Mouse (Mus musculus): ENCODE data around the gene Nol6.
A peak's percentile ranks its signal among the peaks of the same experiment; 100 is the strongest.

Gene Nol6

DNA sequence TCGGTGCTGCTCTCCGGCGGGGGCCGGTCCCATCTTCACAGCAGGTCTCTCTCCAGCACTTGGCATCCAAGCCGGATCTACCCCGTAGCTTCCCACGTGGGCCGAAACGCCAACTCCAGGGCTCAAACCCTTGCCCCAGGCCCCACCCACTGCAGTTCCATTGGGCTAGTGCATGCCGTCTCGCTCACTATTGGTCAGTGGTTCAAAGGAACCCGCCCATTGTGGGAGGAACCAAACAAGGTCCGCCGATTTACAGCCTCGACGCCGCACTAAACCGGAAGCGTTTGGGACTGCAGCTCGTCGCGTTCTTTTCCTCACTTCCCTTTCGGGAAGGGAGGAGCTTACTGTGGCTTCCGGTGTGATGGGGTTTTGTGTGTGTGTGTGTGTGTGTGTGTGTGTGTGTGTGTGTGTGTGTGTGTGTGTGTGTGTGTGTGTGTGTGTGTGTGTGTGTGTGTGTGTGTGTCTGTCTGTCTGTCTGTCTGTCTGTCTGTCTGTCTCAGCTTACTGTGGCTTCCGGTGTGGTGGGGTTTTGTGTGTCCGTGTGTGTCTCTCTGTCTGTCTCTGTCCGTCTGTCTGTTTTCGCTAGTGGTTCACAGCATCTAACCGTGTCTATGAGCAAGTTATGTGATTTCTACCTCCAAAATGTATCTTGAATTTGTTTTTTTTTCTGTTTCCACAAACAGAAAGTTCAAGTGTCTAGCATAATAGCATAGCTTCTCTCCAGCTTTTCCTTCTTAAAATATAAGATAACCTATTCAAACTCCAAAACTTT, at the start of gene Nol6:
TSS of gene Nol6 (minus strand) at position 276 of the 772 bp plus-strand sequence.
- peak; percentile 99 for DNase-seq

DNA sequence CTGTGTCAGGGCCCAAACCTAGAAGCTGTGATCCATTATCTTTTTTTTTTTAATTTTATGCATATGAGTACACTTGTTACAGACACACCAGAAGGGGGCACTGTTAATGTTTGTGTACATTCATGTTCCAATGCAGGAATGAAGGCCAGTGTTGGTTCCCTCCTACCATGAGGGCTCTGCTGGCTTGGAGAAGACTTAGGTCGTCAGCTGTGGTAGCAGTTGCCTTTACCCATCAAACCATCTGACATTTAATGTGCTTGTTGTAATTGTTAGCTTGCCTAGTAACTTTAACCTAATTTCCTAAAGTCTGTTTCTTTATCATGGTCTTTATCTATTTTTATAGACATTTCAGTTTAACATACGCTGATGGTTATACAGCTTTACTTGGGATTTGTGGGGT, 46.7 kb upstream of the Nol6 start:
- no peak for DNase-seq

DNA sequence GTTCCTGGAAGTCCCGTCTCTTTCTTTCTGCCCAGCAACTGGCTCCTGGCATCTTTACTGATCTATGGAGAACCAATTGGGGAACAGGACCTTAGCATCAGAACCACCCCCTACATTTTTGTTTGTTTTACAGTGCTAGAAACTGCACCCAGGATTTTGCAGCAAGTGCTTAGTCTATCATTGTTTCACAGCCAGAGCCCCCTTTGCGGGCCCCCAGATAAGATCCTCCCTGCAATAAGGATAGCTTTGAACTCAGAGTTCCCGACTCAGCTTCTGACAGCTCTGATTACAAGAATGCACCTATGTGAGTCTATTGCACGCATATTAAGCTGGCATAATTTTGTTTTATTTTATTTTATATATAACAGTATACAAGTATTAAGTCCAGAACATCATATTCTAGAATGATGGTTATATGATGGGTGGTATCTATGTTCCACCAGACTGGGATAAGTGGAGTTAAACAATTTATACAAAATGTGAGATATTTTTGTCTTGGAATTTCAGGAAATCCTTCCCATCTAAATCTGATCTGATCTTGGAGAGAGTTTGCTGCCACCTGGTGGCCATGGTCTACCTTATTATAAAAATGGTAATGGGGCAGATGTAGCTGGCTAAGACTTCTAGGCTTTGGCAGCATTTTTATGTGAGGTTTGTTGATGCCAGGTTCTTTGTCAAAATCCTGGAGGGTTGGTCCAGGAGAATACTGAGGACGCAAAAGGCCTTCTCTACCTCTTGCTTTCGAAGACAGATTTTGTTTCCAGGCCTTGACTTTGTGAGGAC, 41.6 kb upstream of the Nol6 start:
- peak; percentile 78 for DNase-seq

DNA sequence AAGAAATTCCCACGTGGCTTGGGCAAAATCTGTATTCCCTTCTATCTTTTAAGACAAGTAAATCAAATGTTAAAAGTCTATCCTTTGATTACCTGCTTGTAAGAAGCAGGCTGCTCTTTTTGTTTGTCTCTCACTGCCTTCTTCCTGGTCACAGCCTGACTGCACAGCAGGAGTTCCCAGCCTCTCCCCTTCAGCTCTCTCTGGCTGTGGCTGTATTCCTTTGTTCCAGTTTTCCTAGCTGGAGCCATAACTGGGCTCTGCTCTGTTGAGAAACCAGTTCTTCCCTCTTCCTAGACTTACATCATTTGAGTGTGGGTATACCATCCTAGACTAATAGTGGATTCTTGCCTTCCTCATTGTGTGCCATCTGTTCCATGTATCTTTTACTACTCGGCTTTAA, 40.7 kb upstream of the Nol6 start:
- no peak for DNase-seq

DNA sequence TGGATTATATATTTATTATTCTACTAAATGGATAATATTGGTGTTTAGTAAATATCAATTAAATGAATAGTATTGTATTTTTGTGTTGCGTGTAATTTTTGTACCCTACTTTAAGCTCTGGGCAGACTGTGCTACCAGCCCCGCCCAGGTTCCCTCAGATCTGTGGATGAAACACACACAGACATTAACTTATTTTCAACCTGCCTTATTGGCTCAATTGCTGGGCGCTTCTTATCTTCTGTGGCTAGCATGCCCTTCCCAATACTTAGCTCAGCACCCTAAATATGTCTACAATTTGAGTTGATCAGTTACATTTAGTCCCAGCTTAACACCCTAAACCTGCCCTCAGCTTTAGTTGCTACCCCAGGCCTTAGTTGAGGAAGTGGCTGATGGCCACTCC, 37.0 kb upstream of the Nol6 start:
- DNase-seq: no peak

DNA sequence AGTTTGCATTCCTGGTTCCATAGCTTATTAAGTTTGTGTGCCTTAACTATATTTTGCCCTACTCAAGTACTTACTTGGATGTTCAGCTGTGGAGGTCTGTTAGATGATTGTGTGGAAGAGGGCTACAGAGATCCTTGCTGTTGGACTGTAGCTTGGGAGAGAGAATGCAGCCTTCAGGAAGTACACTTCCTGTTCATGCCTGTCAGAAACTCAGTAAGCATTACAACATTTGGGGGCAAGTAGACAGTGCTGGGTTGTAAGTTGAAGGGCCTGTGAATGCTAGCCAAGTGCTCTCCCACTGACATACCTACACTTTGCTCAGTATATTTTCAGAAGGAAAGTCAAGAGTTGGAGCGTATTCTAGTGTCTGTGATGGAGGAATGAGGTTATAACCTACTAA, 34.0 kb upstream of the Nol6 start:
- DNase-seq: no peak

DNA sequence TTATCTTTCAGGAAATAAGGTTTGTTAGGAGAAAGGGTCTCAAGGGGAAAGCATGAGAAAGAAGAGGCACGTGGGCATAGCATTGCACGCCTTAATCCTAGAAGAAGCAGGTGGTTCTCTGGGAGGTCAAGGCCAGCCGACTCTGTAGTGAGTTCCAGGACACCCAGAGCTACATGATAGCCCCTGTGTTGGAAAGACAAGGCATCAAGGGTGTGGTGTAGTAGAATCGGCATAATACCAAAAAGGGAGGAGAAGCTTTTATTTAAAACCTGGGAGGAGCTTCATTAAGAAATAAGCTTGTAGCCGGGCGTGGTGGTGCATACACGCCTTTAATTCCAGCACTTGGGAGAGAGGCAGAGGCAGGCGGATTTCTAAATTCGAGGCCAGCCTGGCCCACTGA, 32.7 kb upstream of the Nol6 start:
- DNase-seq: no peak

DNA sequence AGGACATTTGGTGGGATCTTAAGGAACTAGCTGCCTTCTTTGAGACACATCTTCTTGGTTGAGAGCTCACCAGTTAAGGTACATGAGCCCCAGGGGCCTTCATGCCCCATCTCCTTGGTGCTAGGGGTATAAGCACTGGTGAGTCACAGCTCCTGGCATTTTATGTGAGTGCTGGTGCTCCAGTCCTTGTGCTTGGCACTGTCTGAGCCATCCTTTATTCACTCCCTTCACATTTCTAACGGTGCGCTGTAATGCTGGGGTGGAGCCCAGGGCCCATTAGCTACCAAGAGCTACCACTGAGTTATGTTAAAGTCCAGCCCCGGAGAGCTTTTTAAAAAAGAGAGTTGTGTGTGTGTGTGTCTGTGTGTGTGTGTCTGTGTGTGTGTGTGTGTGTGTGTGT, 28.9 kb upstream of the Nol6 start:
- no peak for DNase-seq

DNA sequence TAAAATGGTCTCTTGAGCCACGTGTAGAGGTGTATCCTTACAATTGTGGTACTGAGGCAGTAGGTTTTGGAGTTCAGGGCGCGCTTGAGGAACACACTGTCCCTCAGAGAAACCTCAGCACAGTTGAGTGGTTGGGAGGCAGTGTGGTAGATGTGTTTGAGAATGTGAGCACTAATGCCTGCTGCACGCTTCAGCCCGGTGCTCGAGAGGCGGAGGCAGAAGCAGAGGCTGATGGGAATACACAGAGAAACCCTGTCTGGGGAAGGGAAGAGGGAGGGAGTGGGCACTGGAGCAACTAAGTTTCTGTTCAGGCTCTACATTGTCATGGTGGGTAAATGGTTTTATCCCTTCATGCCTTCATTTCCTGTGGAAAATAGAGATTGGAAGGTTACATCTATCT, 26.9 kb upstream of the Nol6 start:
- no peak for DNase-seq

DNA sequence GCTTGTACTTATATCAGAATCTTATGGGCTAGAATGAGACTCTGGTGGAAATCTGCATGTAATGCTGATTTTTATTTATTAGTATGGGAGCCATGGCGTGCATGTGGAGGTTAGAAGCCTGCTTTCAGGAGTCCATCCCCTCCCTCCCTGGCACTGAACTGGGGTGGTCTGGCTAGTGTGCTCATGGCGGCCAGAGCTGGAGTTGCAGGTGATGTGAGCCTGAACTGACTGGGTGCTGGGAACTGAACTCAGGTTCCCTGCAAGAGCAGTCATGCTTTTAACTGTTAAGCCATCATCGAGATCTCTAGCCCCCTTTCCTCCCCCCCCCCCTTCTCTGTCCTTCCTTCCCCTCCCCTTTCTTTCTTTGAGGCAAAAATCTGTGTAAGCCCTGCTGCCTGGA, 25.6 kb upstream of the Nol6 start:
- no peak for DNase-seq

DNA sequence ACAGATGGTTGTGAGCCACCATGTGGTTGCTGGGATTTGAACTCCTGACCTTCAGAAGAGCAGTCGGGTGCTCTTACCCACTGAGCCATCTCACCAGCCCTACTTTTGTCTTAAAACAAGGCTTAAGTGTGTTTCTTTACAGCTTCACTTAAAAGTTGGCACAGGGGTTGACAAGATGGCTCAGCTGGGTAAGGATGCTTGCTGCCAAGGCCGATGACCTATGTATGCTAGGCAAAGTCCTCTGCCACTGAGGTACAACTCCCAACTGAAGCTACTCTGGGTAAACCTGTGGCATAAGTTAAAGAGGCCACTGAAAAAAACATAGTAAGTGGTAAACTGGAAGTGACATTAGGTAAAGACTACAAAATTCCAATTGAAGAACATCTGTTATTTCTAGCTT, 18.3 kb upstream of the Nol6 start:
- DNase-seq: no peak

DNA sequence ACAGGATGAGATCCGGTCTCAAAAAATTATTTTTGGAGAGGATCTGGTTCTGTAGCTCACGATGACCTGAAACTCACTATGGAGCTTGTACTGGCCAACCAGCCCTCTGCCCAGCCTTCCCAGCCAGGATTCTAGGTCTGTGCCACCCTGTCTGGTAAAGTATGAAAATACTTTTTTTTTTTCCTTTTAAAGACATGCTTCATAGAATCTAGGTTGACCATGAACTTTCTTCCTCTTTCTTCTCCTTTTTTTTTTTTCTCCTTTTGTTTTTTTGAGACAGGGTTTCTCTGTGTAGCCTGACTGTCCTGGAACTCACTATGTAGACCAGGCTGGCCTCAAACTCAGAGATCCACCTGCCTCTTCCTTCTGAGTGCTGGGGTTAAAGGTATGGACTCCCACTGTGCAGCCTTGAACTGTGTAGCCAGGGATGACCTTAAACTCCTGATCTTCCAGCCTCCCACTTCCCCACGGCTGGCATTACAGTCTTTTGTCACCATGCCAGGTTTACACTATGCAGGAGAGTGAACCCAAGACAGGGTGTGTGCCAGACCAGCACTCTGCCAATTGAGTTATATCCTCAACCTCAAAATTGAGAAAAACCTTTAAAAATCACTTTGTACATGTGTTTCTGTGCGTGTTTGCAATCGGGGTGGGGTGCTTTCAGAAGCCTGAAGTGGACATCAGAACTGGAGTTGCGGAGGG, 16.1 kb upstream of the Nol6 start:
- no peak for DNase-seq

DNA sequence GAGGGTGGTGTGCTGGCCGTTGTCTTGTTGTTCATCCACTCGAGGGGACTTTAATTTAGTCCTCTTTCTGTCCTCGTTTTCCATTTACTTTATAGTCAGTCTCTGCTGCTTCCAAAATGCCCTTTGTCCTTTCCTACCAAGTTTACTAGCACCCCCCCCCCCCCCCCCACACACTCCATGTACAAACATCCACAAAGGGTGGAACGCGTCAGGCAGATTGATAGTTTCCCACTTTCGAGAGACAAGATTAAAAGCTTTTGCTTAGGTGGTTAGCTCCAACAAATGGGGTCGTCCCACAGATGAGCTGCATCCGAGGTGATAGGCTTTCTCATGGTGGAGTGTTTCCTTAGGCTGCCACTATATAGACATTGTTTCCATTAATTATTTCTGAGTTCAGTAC, 12.6 kb upstream of the Nol6 start:
- DNase-seq: no peak

DNA sequence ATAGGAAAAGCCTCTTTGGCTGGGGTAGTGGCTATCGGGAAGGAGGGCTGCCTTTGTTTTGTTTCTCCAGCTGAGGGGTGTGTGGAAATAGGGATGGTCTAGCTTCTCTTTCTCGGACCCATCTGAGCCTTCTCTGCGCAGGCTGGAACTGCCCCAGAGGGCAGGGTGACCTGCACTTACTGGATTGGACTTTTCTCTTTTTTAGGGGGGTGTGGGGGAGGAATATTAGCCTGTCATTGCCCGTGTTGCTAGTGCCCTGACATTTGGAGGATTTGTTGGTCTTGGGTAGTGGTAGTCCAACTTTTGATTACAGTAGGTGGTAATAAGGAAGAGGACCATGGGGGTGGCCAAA, 12.2 kb upstream of the Nol6 start:
- no peak for DNase-seq

DNA sequence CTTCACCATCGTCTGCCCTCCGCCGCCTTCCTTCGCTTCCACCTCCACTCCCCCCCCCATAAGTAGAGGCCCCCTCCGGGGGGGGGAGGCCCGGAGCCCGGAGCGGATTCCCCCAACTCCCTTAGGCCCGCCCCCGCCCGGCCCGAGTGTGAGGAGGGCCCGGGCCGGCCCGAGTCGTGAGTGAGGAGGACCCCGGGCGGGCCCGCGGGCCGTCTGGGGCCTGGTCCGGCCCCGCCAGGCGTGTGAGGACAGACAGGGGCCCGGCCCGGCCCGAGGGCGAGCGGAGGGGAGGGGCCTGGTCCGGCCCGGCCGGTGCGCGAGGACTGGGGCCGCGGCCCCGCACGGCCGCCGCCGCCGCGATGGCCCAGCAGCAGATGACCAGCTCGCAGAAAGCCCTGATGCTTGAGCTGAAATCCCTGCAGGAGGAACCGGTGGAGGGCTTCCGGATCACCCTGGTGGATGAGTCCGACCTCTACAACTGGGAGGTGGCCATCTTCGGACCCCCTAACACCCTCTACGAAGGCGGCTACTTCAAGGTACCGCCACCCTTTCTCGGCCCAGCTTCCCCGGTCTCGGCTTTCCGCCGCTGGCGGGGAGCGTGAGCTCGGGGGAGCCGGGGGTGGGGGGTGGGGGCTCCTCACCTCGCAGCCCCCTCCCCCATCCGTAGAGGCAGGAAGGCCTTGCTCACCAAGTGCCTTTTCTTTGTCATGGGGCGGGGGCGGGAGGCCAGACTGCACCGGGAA, 11.6 kb upstream of the Nol6 start, which contains the start of gene Ube2r2:
TSS of gene Ube2r2 (plus strand) at position 33 of the 743 bp plus-strand sequence.
- DNase-seq: peak; percentile 46

DNA sequence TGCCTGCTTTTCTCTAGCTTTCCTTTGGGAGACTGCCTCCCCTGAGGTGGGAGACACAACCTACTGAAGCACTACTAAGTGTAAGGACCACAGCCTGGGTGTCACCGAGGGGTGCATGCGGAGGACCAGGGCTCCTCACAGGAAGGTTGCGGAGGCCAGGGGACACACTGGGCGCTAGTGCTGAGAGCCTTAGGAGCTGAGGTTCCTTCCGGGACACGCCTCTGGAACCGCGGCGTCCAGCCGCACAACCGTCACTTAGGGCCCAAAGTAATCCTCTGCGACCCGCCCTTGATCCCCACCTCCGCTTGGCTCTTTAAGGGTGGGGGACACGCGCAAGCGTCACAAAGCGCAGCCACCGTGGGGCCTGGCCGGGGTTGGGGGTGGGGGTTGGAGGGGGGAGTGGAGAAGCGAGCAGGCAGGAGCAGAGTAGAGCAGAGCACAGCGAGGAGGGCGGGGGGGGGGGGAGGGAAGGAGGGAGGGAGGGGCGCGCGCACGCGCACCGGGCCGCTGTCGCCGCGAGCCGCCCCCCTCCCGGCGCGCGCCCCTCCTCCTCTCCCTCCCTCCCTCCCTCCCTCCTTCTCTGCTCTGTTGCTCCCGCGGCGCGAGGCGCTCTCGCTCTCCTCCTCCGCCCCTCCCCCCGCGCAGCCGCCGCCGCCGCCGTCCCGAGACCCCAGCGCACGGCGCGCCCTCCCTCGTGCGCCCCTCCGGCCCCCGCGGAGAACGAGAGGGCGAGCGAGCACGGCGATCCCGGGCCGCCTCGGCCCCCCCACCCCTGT, 10.9 kb upstream of the Nol6 start:
- peak; percentile 71 for DNase-seq

DNA sequence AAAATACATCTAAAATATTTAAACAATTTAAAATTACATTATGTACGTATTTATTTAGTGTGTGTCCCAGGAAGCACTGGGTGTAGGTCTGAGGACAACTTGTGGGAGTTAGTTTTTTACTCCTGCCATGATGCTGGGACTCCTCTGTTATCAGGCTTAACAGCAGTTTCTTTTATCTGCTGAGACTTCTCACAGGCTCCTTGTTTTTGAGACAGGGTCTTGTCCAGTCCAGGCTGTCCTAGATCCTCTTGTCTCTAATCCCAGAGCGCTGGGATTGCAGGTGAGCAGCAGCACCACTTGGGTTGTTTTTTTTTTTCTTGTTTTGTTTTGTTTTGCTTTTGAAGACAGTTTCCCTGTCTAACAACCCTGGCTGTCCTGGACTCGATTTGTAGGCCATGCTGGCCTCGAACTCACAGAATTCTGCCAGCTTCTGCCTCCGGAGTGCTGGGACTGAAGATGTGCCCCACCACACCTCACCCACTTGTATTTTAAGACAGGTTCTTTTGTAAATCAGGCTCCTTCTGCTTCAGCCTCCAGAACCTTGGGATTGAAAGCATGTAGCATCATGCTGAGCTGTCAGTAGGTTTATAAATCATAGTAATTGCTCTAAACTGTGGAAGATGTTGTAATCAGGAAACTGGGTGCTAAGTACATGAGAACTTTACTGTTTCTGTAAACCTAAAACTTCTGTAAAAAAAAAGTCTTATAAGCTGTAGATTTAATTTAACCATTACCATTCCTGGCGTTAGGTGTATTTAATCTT, 9.5 kb upstream of the Nol6 start:
- DNase-seq: no peak

DNA sequence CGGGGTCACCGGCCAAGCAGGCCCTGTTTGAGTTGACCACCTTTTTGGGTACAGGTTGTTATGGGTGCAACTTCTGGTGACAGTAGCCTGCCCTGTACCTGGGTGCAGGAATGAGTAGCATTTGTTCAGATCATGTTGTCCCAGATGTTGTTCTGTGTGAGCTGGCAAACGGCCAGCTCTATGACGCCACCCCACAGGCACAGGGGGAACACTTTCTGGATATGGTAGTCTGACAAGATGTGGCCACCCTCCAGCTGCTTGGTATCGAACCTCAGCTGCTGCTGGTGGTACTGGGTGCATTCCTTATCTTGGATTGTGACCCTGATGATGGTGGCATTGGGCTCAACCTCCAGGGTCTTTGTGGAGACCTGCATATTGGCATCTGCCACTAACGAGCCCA, 8.2 kb upstream of the Nol6 start:
- no peak for DNase-seq

DNA sequence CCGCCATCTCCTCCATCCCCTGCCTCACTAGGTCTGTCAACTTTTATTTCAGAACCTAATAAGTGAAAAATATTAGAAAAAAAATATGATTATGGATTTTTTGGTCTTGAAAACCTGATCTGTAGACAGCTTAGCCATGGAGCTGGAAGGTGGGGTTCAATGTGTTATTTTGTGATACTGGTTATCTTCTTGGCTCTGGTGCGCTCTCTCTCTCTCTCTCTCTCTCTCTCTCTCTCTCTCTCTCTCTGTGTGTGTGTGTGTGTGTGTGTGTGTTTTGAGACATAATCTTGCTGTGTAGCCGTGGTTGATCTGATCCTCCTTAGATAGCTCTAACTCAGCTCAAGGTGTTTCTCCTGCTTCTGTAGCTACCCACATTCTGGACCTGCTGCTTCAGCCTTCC, 5.6 kb upstream of the Nol6 start:
- no peak for DNase-seq

DNA sequence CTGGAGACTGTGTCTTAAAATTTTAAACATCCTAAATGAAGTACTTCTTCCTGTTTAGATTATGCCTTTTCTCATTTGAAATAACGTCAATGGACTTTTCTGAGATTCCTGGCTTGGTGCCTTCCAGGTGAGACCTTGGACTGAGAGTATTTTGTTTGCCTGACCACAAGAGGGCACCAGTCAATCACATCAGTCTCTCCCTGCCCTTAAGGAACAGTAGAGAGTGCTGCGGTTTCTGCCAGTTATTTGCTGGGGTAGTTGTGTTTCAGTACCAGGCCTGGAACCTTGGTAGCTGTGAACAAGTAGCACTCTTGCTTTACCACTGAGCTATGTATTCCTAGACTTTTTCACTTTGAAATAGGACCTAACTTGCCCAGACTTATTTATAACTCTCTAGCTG, 5.2 kb upstream of the Nol6 start:
- DNase-seq: no peak

DNA sequence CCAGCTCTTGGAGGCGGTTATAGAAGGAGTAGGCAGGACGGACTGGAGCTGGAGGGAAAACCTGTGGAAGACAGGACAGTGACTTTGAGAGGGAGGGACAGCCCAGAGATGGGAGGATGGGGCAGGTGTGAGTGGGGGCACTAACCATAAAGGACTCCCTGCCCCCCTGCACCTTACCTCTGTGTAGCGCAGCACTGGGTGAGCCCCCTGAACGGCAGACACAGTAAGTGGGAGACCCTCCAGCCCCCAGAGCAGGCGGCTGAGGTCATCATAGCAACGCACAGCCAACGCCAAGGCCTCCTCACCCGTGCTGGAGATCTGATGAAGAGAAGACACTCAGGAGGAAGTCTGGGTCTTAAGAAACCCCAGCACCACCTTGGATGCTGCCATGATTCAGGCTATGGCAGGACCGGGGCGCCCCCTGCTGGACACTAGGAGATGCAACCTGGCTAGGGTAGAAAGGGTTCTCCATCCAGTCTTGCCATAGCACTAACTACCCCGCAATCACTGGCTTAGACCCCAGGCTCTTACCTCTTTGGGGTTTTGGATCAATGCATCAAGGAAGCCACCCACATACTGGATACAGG, 5.5 kb downstream of the Nol6 start:
- DNase-seq: peak; percentile 42
